Mouse (Mus musculus): ENCODE data around the gene Frem1.

- TF ChIP-seq CTCF (IDR thresholded peaks at IDR 0.05; ENCODE audit: low read depth, low read length) (no peak), POLR2A (IDR thresholded peaks at IDR 0.05; ENCODE audit: insufficient read depth, low read length) (no peak), EP300 (IDR thresholded peaks at IDR 0.05; ENCODE audit: insufficient read depth, low read depth, low read length) (no peak)
Measured at GRCm38 (mm10) chr4:82864974-82865699, 187.0 kb downstream of the Frem1 start.
